Mouse (Mus musculus) adrenal gland (tissue): Measurements from ENCODE around the gene Rad17.

Experiments
- intact Hi-C: fragments of 180-260 bp; cut with DNase I; formaldehyde crosslinking; loops from one replicate; pipeline ENCODE4 v1.15.1; 2025

Rad17 gene

GRCm38 (mm10) chr13:100575950-100576349 lies 74.9 kb downstream of the Rad17 start:
- intact Hi-C loops: no loop called here

GRCm38 (mm10) chr13:100570713-100571112 lies 80.1 kb downstream of the Rad17 start:
- intact Hi-C loops: no loop called here

- intact Hi-C loops: no loop called here
Measured at GRCm38 (mm10) chr13:100568359-100568758, 82.5 kb downstream of the Rad17 start.
